Comparison of ENCODE assay signal across 8 mouse cellular contexts in genomic region chr10:99577041-99577681, GRCm38 (mm10).
A peak's percentile ranks its signal among the peaks of the same experiment; 100 is the strongest.
DNase-seq lines count a peak whose midpoint lies in the region; ATAC-seq and TF ChIP-seq lines count a peak whose summit lies in the region.

No protein-coding gene starts in this region.

- no peaks in the 10 kb centered on the region for H3K9me3 ChIP-seq in embryonic facial prominence, embryonic 10.5 days
- no peaks in the 10 kb centered on the region for H3K9me3 ChIP-seq in hindbrain, postnatal 0 days (ENCODE audit: low read length)
- no peaks in the 10 kb centered on the region for H3K9me3 ChIP-seq in limb, embryonic 12.5 days

- H3K27ac ChIP-seq in embryonic facial prominence, embryonic 10.5 days (replicated peaks) = 0 out of 2 replicates have a peak overlapping the region, but pooled peaks have one; percentile 30
- H3K27ac ChIP-seq in hindbrain, postnatal 0 days = no peak overlapping the region
- H3K27ac ChIP-seq in limb, embryonic 12.5 days = no peak overlapping the region

- peak; percentile 42 for DNase-seq in urinary bladder, postnatal 25 days (ENCODE audit: low spot score)
- DNase-seq in urinary bladder, adult 2 months (ENCODE audit: low spot score) = no peak
- DNase-seq in adrenal gland, postnatal 10 days = peak; percentile 74
- peak; percentile 66 for DNase-seq in embryonic facial prominence, embryonic 10.5 days (ENCODE audit: low spot score)
- peak; percentile 83 for DNase-seq in hindbrain, postnatal 0 days (ENCODE audit: low spot score)
- DNase-seq in natural killer cell, adult 2 months (ENCODE audit: low spot score in 2 of 2) = peak; percentile 32 to 58

- 25% methylated on average over 12 of the region's 12 CpGs for WGBS in embryonic facial prominence, embryonic 10.5 days
- WGBS in hindbrain, postnatal 0 days = 33% methylated on average over 12 of the region's 12 CpGs
- 10% methylated on average over 12 of the region's 12 CpGs for WGBS in limb, embryonic 12.5 days

- peak; percentile 71 for ATAC-seq in hindbrain, postnatal 0 days
- 0 out of 2 replicates have a peak, but pooled peaks have one; percentile 37 for ATAC-seq in limb, embryonic 12.5 days (ENCODE audit: insufficient number of reproducible peaks, insufficient read depth, low FRiP score, low TSS enrichment, low read depth)
- no peak for ATAC-seq in erythroid progenitor cell, adult 5-6 weeks (replicated peaks; ENCODE audit: low FRiP score, poor library complexity, severe bottlenecking)

- H3K27me3 ChIP-seq in embryonic facial prominence, embryonic 10.5 days (replicated peaks; ENCODE audit: low read depth, poor library complexity, severe bottlenecking) = no peaks in the 10 kb centered on the region
- H3K27me3 ChIP-seq in hindbrain, postnatal 0 days (ENCODE audit: insufficient read depth, low read length) = no peaks in the 10 kb centered on the region
- H3K27me3 ChIP-seq in limb, embryonic 12.5 days = no peaks in the 10 kb centered on the region

- TF ChIP-seq CTCF in hindbrain, postnatal 0 days (IDR thresholded peaks at IDR 0.05; ENCODE audit: low read depth) = peak; percentile 93

- H3K9ac ChIP-seq in hindbrain, postnatal 0 days (replicated peaks; ENCODE audit: low read length) = no peak overlapping the region
- H3K9ac ChIP-seq in limb, embryonic 12.5 days (replicated peaks) = no peak overlapping the region

- H3K4me3 ChIP-seq in embryonic facial prominence, embryonic 10.5 days = no peak overlapping the region
- H3K4me3 ChIP-seq in hindbrain, postnatal 0 days (ENCODE audit: low read length) = no peak overlapping the region
- no peak overlapping the region for H3K4me3 ChIP-seq in limb, embryonic 12.5 days (replicated peaks)

- H3K4me2 ChIP-seq in hindbrain, postnatal 0 days (ENCODE audit: low read depth, low read length) = no peak overlapping the region
- H3K4me2 ChIP-seq in limb, embryonic 12.5 days = no peak overlapping the region

- no peaks in the 10 kb centered on the region for H3K36me3 ChIP-seq in embryonic facial prominence, embryonic 10.5 days (replicated peaks)
- no peaks in the 10 kb centered on the region for H3K36me3 ChIP-seq in hindbrain, postnatal 0 days (ENCODE audit: insufficient read depth, low read length)
- H3K36me3 ChIP-seq in limb, embryonic 12.5 days = no peaks in the 10 kb centered on the region

- H3K4me1 ChIP-seq in embryonic facial prominence, embryonic 10.5 days = peaks cover 52% of the 10 kb centered on the region
- H3K4me1 ChIP-seq in hindbrain, postnatal 0 days (ENCODE audit: insufficient read depth, low read length) = peaks cover 11% of the 10 kb centered on the region; the same call in 1 of the 2 replicates
- peaks cover 7% of the 10 kb centered on the region; the same call in 1 of the 2 replicates for H3K4me1 ChIP-seq in limb, embryonic 12.5 days (replicated peaks)
